10 mouse cellular contexts compared by ENCODE assay signal in genomic region chr6:120820144-120820543, GRCm38 (mm10). TPM values are rescaled to one million over a fixed set of nuclear protein-coding genes. Genes with fewer than 3 reads are reported as not detected.
DNase-seq lines count a peak whose midpoint lies in the region; ATAC-seq and TF ChIP-seq lines count a peak whose summit lies in the region.
"Had no signal": no experiment of that assay in that cellular context is flagged by ENCODE, and none has a peak within 500 bp of the region (broad histone marks: within the 10 kb centered on the region; RNA-seq: fewer than 3 reads in every experiment).

No protein-coding gene starts in this region.

- no peak overlapping the region for H3ac ChIP-seq in myocyte (ENCODE audit: control insufficient read depth, insufficient read length)

- no peak overlapping the region for H3K27ac ChIP-seq in lung, postnatal 0 days (ENCODE audit: low read length)
- H3K27ac ChIP-seq: hindbrain, embryonic 12.5 days had no signal

- TF ChIP-seq EP300 in lung, postnatal 0 days (IDR thresholded peaks at IDR 0.05): no peak

- H3K79me2 ChIP-seq in myocyte (ENCODE audit: control insufficient read depth, insufficient read depth): peaks cover 50% of the 10 kb centered on the region

- no peaks in the 10 kb centered on the region for H3K9me3 ChIP-seq in lung, postnatal 0 days (ENCODE audit: low read length)
- H3K9me3 ChIP-seq: hindbrain, embryonic 12.5 days had no signal

- WGBS in lung, postnatal 0 days: 84% methylated on average over 5 of the region's 5 CpGs
- 80% methylated on average over 5 of the region's 5 CpGs for WGBS in lung, adult 2 months

- H3K4me2 ChIP-seq in lung, postnatal 0 days (replicated peaks; ENCODE audit: low read depth, low read length): no peak overlapping the region
- H3K4me2 ChIP-seq in myocyte (ENCODE audit: low read depth): peak overlapping the region; percentile 83

- no peak for TF ChIP-seq CTCF in lung, postnatal 0 days (IDR thresholded peaks at IDR 0.05)
- TF ChIP-seq CTCF in lung, adult 2 months (IDR thresholded peaks at IDR 0.05; ENCODE audit: insufficient read depth, low read length): no peak

- no peak overlapping the region for H3K9ac ChIP-seq in lung, postnatal 0 days (replicated peaks; ENCODE audit: low read depth)
- H3K9ac ChIP-seq: hindbrain, embryonic 12.5 days had no signal

- no peaks in the 10 kb centered on the region for H3K27me3 ChIP-seq in lung, postnatal 0 days (replicated peaks; ENCODE audit: insufficient read depth, low read length)
- no peaks in the 10 kb centered on the region for H3K27me3 ChIP-seq in myocyte (ENCODE audit: control insufficient read depth, insufficient read depth, insufficient read length)
- H3K27me3 ChIP-seq: hindbrain, embryonic 12.5 days had no signal

- ATAC-seq in lung, postnatal 0 days: no peak

- H3K36me3 ChIP-seq in lung, postnatal 0 days (ENCODE audit: insufficient read depth, low read length): peaks cover 10% of the 10 kb centered on the region
- H3K36me3 ChIP-seq in myocyte (ENCODE audit: control insufficient read depth, insufficient read depth): no peaks in the 10 kb centered on the region

- peak; percentile 13 to 16 for DNase-seq in cerebellum, postnatal 10 days
- no peak for DNase-seq in cerebellum, postnatal 4 days (ENCODE audit: low spot score in 2 of 2)
- peak; percentile 33 for DNase-seq in lung, postnatal 0 days (ENCODE audit: low spot score)
- no peak for DNase-seq in lung, adult 2 months
- DNase-seq in kidney, postnatal 36 days: peak; percentile 60 to 65
- no peak for DNase-seq in frontal cortex, postnatal 14 days (ENCODE audit: low spot score in 2 of 2)
- no peak for DNase-seq in left cerebral cortex, postnatal 4 days
- DNase-seq: B cell, adult 2 months had no signal

- H3K4me1 ChIP-seq in lung, postnatal 0 days (ENCODE audit: insufficient read depth, low read depth, low read length): no peaks in the 10 kb centered on the region
- H3K4me1 ChIP-seq in lung, adult 2 months (ENCODE audit: control insufficient read depth, insufficient read depth, low read length): peaks cover 5% of the 10 kb centered on the region

- H3K4me3 ChIP-seq in lung, postnatal 0 days (ENCODE audit: low read depth, low read length): 0 out of 2 replicates have a peak overlapping the region, but pooled peaks have one; percentile 0
- H3K4me3 ChIP-seq in lung, adult 2 months (replicated peaks; ENCODE audit: extremely low read depth, low read depth, low read length): no peak overlapping the region
- H3K4me3 ChIP-seq in myocyte: peak overlapping the region; percentile 91
- H3K4me3 ChIP-seq: hindbrain, embryonic 12.5 days had no signal

- intact Hi-C loops in left cerebral cortex, postnatal 4 days (cut with DNase I): no loop called here

- no peak for TF ChIP-seq POLR2A in lung, adult 2 months (IDR thresholded peaks at IDR 0.05; ENCODE audit: borderline replicate concordance, extremely low read depth, low read depth, low read length)
- TF ChIP-seq POLR2A in myocyte (IDR thresholded peaks at IDR 0.05; ENCODE audit: insufficient read length, low read depth): no peak

TF ChIP-seq in myocyte, 11 proteins besides CTCF, POLR2A, EP300 and RAD21:
- TF ChIP-seq TCF3 (IDR thresholded peaks at IDR 0.05; ENCODE audit: insufficient read length, low read depth) (no peak), SRF (IDR thresholded peaks at IDR 0.05; ENCODE audit: control insufficient read depth, insufficient read length, low read depth) (no peak), E2F4 (IDR thresholded peaks at IDR 0.05; ENCODE audit: insufficient read depth) (no peak), MYOD1 (IDR thresholded peaks at IDR 0.05; ENCODE audit: control insufficient read depth in 1 of 3, insufficient read length in 2 of 3, low read depth in 2 of 3) (no peak), TCF12 (IDR thresholded peaks at IDR 0.05; ENCODE audit: insufficient read depth, poor library complexity, severe bottlenecking) (no peak), POLR2AphosphoS2 (IDR thresholded peaks at IDR 0.05; ENCODE audit: insufficient read length, low read depth) (no peak), USF1 (IDR thresholded peaks at IDR 0.05; ENCODE audit: low read depth) (no peak), CEBPB (IDR thresholded peaks at IDR 0.05; ENCODE audit: insufficient read depth, poor library complexity, severe bottlenecking) (no peak), MYOG (IDR thresholded peaks at IDR 0.05; ENCODE audit: control insufficient read depth in 1 of 3, insufficient read depth in 1 of 3, insufficient read length in 2 of 3, low read depth in 2 of 3) (no peak), REST (IDR thresholded peaks at IDR 0.05; ENCODE audit: insufficient read depth, insufficient read length) (no peak), MAX (IDR thresholded peaks at IDR 0.05; ENCODE audit: low read depth) (no peak)

RNA-seq across cellular contexts. Expression of gene Atp6v1e1, which starts 2.4 kb away (rescaled TPM):
- 177 and 187 TPM in 2 replicates for polyA plus RNA-seq in lung, postnatal 0 days (2015; fragmentation: Nextera tagmentation; extraction: Ambion mirVana)
- polyA plus RNA-seq in lung, adult 2 months (2012; rRNA removed): 115 and 161 TPM in 2 replicates
- polyA plus RNA-seq in myocyte (2012; fragmentation: generic; extraction: Trizol): 206 TPM
- total RNA-seq in left cerebral cortex, postnatal 4 days (2021): 100 to 1,000 TPM; 267 to 273 TPM

RNA-seq across cellular contexts. Expression of gene Bcl2l13, which starts 15.9 kb away (rescaled TPM):
- 12.3 and 14.0 TPM in 2 replicates for polyA plus RNA-seq in lung, postnatal 0 days (2015; fragmentation: Nextera tagmentation; extraction: Ambion mirVana)
- 17.3 and 21.1 TPM in 2 replicates for polyA plus RNA-seq in lung, adult 2 months (2012; rRNA removed)
- polyA plus RNA-seq in myocyte (2012; fragmentation: generic; extraction: Trizol): 32.8 TPM
- 10 to 100 TPM; 38.0 to 40.8 TPM for total RNA-seq in left cerebral cortex, postnatal 4 days (2021)

RNA-seq across cellular contexts. Expression of gene Slc25a18, which starts 46.8 kb away (rescaled TPM):
- 0.45 and 0.56 TPM in 2 replicates for polyA plus RNA-seq in lung, postnatal 0 days (2015; fragmentation: Nextera tagmentation; extraction: Ambion mirVana)
- polyA plus RNA-seq in lung, adult 2 months (2012; rRNA removed): 0.74 and 1.6 TPM in 2 replicates
- 0.07 TPM for polyA plus RNA-seq in myocyte (2012; fragmentation: generic; extraction: Trizol)
- total RNA-seq in left cerebral cortex, postnatal 4 days (2021): 10 to 100 TPM; 17.8 to 19.8 TPM

Comparison
In these comparisons a context has a peak if more than half of its experiments do, and no peak if none do; other contexts are left out.
1. DNase-seq: peak in cerebellum, postnatal 10 days (2 of 2), lung, postnatal 0 days (single experiment) and kidney, postnatal 36 days (2 of 2); none in cerebellum, postnatal 4 days (0 of 2), lung, adult 2 months (single experiment), frontal cortex, postnatal 14 days (0 of 2) and left cerebral cortex, postnatal 4 days (single experiment).